Mouse (Mus musculus): ENCODE measurements around the gene Rnf214. TPM values are rescaled to one million over a fixed set of nuclear protein-coding genes. Genes with fewer than 3 reads are reported as not detected.

Rnf214 gene
- polyA plus RNA-seq, 1 experiment from 2014 or later = 81.9 TPM

- Histone ChIP-seq H3K27me3 (replicated peaks) (no peaks in the 10 kb centered on the region), H3K4me1 (peaks cover 9% of the 10 kb centered on the region), H3K27ac (no peak overlapping the region; the same call in 1 of the 2 replicates), H3K36me3 (0 out of 2 replicates have a peak, but pooled peaks cover 5% of the 10 kb centered on the region), H3K9ac (peak overlapping the region; percentile 70), H3K4me2 (replicated peaks) (peak overlapping the region; percentile 92), H3K9me3 (no peaks in the 10 kb centered on the region), H3K4me3 (peak overlapping the region; percentile 83)
- ATAC-seq (ENCODE audit: low FRiP score, low read depth) = peak; percentile 26
- 8% methylated on average over 23 of the region's 23 CpGs for whole genome bisulfite sequencing
Measured at GRCm38 (mm10) chr9:45827663-45828290, 78.9 kb downstream of the Rnf214 start.

DNA sequence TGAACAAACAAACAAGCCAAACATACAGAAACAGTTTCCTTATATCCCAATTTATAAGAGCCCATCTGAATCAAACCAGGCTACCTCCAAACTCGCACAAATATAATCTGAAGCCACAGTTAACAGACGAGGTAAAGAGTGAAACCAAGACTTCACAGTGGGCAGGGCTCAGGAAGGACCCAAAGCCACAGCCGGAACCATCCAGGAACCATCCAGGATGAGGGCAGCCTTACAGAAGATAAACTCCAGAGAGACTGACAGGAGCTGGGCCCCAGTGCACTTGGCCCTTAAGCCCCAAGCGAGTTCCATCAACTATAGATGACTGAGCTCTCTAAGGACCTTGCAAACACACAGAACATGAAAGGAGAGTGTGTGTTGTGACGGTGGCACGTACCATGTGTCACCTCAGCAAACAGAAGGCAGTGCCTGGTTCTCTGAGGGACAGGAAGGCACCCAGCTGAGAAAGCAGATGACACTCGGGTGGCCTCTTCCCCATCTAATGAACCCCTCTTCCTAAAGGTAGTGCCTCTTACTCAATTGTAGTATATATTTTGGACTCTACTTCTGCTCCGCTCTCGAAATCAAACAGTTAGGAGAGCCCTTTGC is 88.2 kb downstream of the Rnf214 start:
- 85% methylated on average over 9 of the region's 9 CpGs for WGBS
- no peak overlapping the region for H3K4me2 ChIP-seq (replicated peaks)
- H3K4me3 ChIP-seq = no peak overlapping the region
- H3K9me3 ChIP-seq = no peaks in the 10 kb centered on the region
- no peak for ATAC-seq (ENCODE audit: low FRiP score, low read depth)
- H3K27ac ChIP-seq = no peak overlapping the region
- no peaks in the 10 kb centered on the region for H3K4me1 ChIP-seq
- peaks cover 31% of the 10 kb centered on the region for H3K36me3 ChIP-seq
- H3K9ac ChIP-seq = no peak overlapping the region
- no peaks in the 10 kb centered on the region for H3K27me3 ChIP-seq (replicated peaks)

GRCm38 (mm10) chr9:45815525-45815924 is 91.2 kb downstream of the Rnf214 start:
- Histone ChIP-seq H3K27ac (no peak overlapping the region), H3K36me3 (peaks cover 14% of the 10 kb centered on the region), H3K9ac (no peak overlapping the region), H3K27me3 (replicated peaks) (no peaks in the 10 kb centered on the region), H3K9me3 (no peaks in the 10 kb centered on the region), H3K4me3 (no peak overlapping the region), H3K4me2 (replicated peaks) (no peak overlapping the region), H3K4me1 (no peaks in the 10 kb centered on the region)
- ATAC-seq (ENCODE audit: low FRiP score, low read depth) = no peak
- 84% methylated on average over 10 of the region's 10 CpGs for whole genome bisulfite sequencing

DNA sequence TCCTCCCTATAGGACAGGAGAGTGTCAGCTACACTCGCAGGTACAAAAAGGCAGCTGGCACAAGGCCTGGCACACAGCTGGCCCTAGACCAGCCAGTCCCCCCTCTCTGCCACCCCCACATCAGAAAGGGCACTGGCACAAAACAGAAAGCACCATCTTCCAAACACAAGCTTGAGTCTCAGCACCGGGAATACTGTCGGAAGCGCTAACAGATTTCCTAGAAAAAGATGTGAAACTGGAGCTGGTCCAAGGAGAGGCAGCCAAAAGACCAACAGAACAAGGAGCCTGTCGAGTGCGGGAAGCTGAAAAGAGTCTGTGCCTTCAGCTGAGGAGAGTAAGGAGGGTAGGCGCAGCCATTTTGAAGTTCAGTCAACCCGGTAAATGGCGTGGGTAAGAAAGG is 91.6 kb downstream of the Rnf214 start:
- no peaks in the 10 kb centered on the region for H3K27me3 ChIP-seq (replicated peaks)
- no peak for ATAC-seq (ENCODE audit: low FRiP score, low read depth)
- H3K27ac ChIP-seq = no peak overlapping the region
- H3K9ac ChIP-seq = no peak overlapping the region
- H3K4me3 ChIP-seq = no peak overlapping the region
- no peak overlapping the region for H3K4me2 ChIP-seq (replicated peaks)
- H3K4me1 ChIP-seq = no peaks in the 10 kb centered on the region
- no peaks in the 10 kb centered on the region for H3K9me3 ChIP-seq
- 89% methylated on average over 9 of the region's 9 CpGs for WGBS
- H3K36me3 ChIP-seq = peaks cover 14% of the 10 kb centered on the region

Small RNAs within 50 kb of the gene (microRNA-seq; reads per million reads assigned to microRNA genes)
- not detected for gene Mir7087

Other genes with a start within 250 kb of the Rnf214 start
- gene Cep164, start 78.2 kb downstream of the Rnf214 start, polyA plus RNA-seq (2016; fragmentation: Nextera tagmentation; extraction: Ambion mirVana) = 16.3 and 18.0 TPM in 2 replicates
- 40.6 and 41.6 TPM in 2 replicates for gene Bace1, start 68.3 kb downstream of the Rnf214 start, polyA plus RNA-seq (2016; fragmentation: Nextera tagmentation; extraction: Ambion mirVana)
- 27.5 and 28.3 TPM in 2 replicates for gene Pcsk7, start 414 bp downstream of the Rnf214 start, polyA plus RNA-seq (2016; fragmentation: Nextera tagmentation; extraction: Ambion mirVana)
- gene Tagln, start 29.1 kb upstream of the Rnf214 start, polyA plus RNA-seq (2016; fragmentation: Nextera tagmentation; extraction: Ambion mirVana) = 10.1 and 11.1 TPM in 2 replicates
- 41.2 and 42.1 TPM in 2 replicates for gene Sidt2, start 48.3 kb upstream of the Rnf214 start, polyA plus RNA-seq (2016; fragmentation: Nextera tagmentation; extraction: Ambion mirVana)
- 326 and 329 TPM in 2 replicates for gene Pafah1b2, start 105.8 kb upstream of the Rnf214 start, polyA plus RNA-seq (2016; fragmentation: Nextera tagmentation; extraction: Ambion mirVana)
- 13.2 and 13.8 TPM in 2 replicates for gene Sik3, start 105.9 kb upstream of the Rnf214 start, polyA plus RNA-seq (2016; fragmentation: Nextera tagmentation; extraction: Ambion mirVana)